Mouse (Mus musculus) liver, embryonic 15.5 days (tissue): ENCODE measurements around the gene Lipa. TPM values are rescaled to one million over a fixed set of nuclear protein-coding genes. Genes with fewer than 3 reads are reported as not detected.

Experiments used
- ATAC-seq: fragments of 200-750 bp; cut with Nextera tagmentation; 2 replicates; pipeline ENCODE4 v1.8.0; 2017; ENCODE audit warnings: moderate number of reproducible peaks, mild to moderate bottlenecking, moderate library complexity; ENCODE audit not compliant: insufficient read depth
- H3K27ac ChIP-seq: fragments of 300-500 bp; sonication (generic); replicated peaks from 2 replicates; pipeline ENCODE4 v1.5.1; 2015; ENCODE audit warnings: mild to moderate bottlenecking, inconsistent platforms
- H3K27me3 ChIP-seq: fragments of 300-500 bp; sonication (generic); 2 replicates; pipeline ENCODE4 v1.6.1; 2015; ENCODE audit warnings: mild to moderate bottlenecking, inconsistent platforms
- H3K36me3 ChIP-seq: fragments of 300-500 bp; sonication (generic); replicated peaks from 2 replicates; pipeline ENCODE4 v1.6.1; 2015; ENCODE audit warnings: moderate library complexity, mild to moderate bottlenecking, inconsistent platforms
- H3K4me1 ChIP-seq: fragments of 300-500 bp; sonication (generic); replicated peaks from 2 replicates; pipeline ENCODE4 v1.6.1; 2015; ENCODE audit warnings: inconsistent platforms
- H3K4me2 ChIP-seq: fragments of 300-500 bp; sonication (generic); 2 replicates; pipeline ENCODE4 v1.6.1; 2015; ENCODE audit warnings: moderate library complexity, mild to moderate bottlenecking, inconsistent platforms
- H3K4me3 ChIP-seq: fragments of 300-500 bp; sonication (generic); replicated peaks from 2 replicates; pipeline ENCODE4 v1.5.1; 2015; ENCODE audit warnings: mild to moderate bottlenecking, inconsistent platforms
- H3K9ac ChIP-seq: fragments of 300-500 bp; sonication (generic); 2 replicates; pipeline ENCODE4 v1.6.1; 2015; ENCODE audit warnings: moderate library complexity, mild to moderate bottlenecking, inconsistent platforms
- H3K9me3 ChIP-seq: fragments of 300-500 bp; sonication (generic); replicated peaks from 2 replicates; pipeline ENCODE4 v1.6.1; 2016; ENCODE audit warnings: inconsistent platforms
- WGBS: fragments of 180-500 bp; shearing (Covaris S2); methylation state at CpG from one replicate; pipeline ENCODE4 v1.1.7; 2015; ENCODE audit warnings: mixed read lengths; ENCODE audit not compliant: insufficient replicate concordance; 5-methylcytosine and 5-hydroxymethylcytosine counted together
- polyA plus RNA-seq: library from polyadenylated mRNA; unstranded; fragments of >200 nt; fragmentation: Nextera tagmentation; extraction: Ambion mirVana; gene quantifications from 2 replicates; pipeline ENCODE4 v1.2.1, GENCODE M21; 2015

Lipa gene
- polyA plus RNA-seq, 1 experiment from 2014 or later: 49.8 TPM

DNA sequence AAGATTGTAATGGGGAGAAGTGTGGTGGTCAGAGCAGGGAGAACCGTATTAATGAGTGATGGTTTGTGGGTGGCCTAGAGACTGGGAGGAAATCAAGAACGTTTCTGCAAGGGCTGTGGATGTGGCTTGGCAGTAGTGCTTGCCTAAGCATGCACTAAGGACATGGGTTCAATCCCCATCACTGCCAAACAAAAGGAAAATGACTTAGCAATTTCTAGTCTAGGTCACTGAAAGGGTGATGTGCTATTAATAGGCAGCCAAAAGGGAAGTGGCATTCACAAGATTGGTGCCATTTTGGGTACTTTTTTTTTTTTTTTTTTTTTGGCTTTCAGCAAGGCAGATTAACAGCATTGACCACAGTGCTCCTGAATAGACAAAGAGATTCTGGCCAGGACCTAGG, 5.9 kb downstream of the Lipa start:
- Histone ChIP-seq H3K4me2 (no peak overlapping the region), H3K9ac (no peak overlapping the region), H3K36me3 (peaks cover 12% of the 10 kb centered on the region; the same call in 1 of the 2 replicates), H3K4me3 (no peak overlapping the region), H3K27me3 (no peaks in the 10 kb centered on the region), H3K9me3 (no peaks in the 10 kb centered on the region), H3K4me1 (peaks cover 23% of the 10 kb centered on the region), H3K27ac (no peak overlapping the region)
- WGBS: 32% methylated on average over 2 of the region's 2 CpGs
- ATAC-seq: no peak

DNA sequence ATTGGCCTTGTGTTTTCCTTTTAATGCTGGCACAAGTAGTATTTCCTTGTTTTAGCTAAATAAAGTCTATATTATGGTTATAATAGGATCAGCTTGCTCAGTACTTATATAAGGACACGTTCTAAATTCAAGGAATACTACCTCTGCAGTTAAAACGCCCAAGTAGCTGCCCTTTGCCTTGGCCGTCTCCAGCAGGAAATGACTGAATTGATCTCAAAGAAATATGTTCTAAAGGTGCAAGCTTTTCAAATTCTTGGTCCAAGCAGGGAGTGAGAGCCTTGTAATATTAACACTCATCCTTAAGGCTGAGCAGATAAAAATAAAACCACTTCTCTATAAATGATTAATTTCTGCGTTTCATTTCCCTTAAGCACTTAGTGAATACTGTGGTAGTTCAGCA, 7.2 kb downstream of the Lipa start:
- no peak overlapping the region for H3K27ac ChIP-seq
- no peaks in the 10 kb centered on the region for H3K27me3 ChIP-seq
- peaks cover 12% of the 10 kb centered on the region; the same call in 1 of the 2 replicates for H3K36me3 ChIP-seq
- H3K9ac ChIP-seq: no peak overlapping the region
- no peak overlapping the region for H3K4me3 ChIP-seq
- no peak overlapping the region for H3K4me2 ChIP-seq
- 59% methylated on average over 4 of the region's 4 CpGs for WGBS
- no peak for ATAC-seq
- peaks cover 23% of the 10 kb centered on the region for H3K4me1 ChIP-seq
- no peaks in the 10 kb centered on the region for H3K9me3 ChIP-seq

DNA sequence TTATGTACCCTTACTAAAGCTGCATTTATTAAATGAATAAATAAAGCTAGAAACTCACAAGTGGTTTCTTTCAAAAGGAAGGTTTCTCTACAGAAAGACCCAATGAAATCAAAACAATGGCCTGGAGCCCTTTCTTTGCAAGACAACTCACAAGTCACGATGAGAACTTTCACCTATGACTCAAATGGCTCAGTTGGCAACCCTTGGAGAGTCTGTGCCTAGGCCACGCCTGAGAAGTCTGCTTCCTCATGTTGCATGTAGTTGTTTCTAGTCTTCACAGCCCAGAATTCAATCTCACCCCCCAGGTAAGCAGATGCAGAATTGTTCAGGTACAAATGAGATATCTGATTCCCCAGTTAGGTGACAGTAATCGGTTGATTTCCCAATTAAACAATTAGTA, 7.6 kb downstream of the Lipa start:
- WGBS: 68% methylated on average over 3 of the region's 3 CpGs
- no peaks in the 10 kb centered on the region for H3K9me3 ChIP-seq
- peaks cover 12% of the 10 kb centered on the region; the same call in 1 of the 2 replicates for H3K36me3 ChIP-seq
- H3K4me1 ChIP-seq: peaks cover 23% of the 10 kb centered on the region
- H3K27me3 ChIP-seq: no peaks in the 10 kb centered on the region
- H3K27ac ChIP-seq: no peak overlapping the region
- no peak for ATAC-seq
- H3K9ac ChIP-seq: no peak overlapping the region
- no peak overlapping the region for H3K4me3 ChIP-seq
- no peak overlapping the region for H3K4me2 ChIP-seq

DNA sequence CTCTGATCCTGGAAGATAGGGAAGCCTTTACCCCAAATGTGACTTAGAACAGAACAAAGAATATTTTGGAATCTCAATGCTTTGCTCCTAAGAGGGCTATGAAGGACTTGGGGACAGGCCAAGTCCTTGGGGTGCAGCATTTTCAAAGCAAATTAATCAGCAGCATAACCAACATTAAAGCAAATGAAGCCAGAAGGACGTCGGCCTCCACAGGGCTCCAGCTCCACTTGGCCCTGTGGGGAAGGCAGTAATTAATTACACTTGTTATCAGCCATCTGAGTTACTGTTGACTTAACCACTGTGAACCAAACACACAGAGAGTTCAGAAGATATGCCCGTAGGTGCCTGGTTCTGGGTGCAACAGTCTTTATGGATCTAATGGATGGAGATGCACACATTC, 8.5 kb downstream of the Lipa start:
- Histone ChIP-seq H3K9me3 (no peaks in the 10 kb centered on the region), H3K9ac (no peak overlapping the region), H3K36me3 (peaks cover 12% of the 10 kb centered on the region; the same call in 1 of the 2 replicates), H3K4me3 (no peak overlapping the region), H3K4me2 (no peak overlapping the region), H3K27ac (no peak overlapping the region), H3K4me1 (peaks cover 23% of the 10 kb centered on the region), H3K27me3 (no peaks in the 10 kb centered on the region)
- WGBS: 59% methylated on average over 3 of the region's 3 CpGs
- no peak for ATAC-seq

DNA sequence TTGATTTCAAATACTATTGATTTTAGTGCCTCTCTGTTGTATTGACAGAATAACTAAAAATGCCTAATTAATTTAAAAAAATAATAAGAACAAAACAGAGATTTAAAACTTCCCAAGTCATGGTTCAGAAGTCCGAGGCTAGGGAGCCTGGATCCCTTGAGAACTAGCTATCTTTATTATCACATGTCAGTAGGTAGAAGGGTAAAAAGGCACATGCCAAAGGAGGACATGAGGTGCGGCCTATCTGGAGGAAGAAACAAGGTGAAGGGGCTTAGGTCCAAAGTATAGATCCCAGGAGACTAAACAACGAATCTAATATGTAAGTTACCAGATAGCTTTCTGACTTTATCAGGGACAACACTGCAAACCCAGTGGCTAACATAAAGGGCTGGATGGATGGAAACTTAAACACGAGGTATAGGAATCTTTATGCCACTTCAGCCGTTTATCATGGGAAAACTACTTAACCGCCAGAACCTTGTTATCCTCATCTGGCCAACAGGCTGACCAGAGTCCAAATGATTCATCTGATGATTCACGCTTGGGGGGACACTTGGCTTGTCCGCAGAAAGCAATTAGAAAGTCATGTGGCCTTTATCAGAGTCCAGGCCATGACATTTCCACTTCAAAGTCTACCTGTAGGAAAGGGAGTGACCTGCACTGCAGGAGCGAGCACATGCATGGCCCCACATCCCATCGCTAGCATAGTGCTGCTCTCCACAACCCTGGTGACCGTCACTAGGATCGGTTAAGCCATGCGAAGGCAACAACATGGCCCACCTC, 9.3 kb downstream of the Lipa start:
- Histone ChIP-seq H3K9me3 (no peaks in the 10 kb centered on the region), H3K36me3 (peaks cover 8% of the 10 kb centered on the region; the same call in 1 of the 2 replicates), H3K27me3 (no peaks in the 10 kb centered on the region), H3K27ac (no peak overlapping the region), H3K4me2 (no peak overlapping the region), H3K9ac (no peak overlapping the region), H3K4me1 (peaks cover 23% of the 10 kb centered on the region), H3K4me3 (no peak overlapping the region)
- 72% methylated on average over 13 of the region's 13 CpGs for WGBS
- ATAC-seq: no peak

DNA sequence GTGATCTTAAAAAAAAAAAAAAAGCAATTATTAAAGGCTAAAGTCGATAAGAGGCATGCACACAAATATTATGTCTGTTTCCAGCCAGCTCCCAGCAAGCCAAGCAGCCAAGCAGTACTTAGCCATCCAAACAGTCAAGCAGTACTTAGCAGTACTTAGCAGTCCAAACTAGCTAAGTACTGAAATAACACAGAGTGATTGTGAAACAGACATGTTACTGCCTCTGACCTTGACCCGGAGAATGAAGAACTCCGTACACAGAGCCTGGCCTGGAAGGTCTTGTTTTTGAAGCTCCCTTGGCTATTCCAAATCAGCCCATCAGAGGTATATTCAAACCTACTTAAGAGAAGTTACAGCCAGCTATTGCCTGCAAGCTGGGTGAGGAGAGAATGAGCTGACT, 10.1 kb downstream of the Lipa start:
- no peaks in the 10 kb centered on the region for H3K27me3 ChIP-seq
- H3K4me3 ChIP-seq: no peak overlapping the region
- no peak overlapping the region for H3K4me2 ChIP-seq
- H3K27ac ChIP-seq: no peak overlapping the region
- H3K4me1 ChIP-seq: peaks cover 23% of the 10 kb centered on the region
- H3K36me3 ChIP-seq: peaks cover 8% of the 10 kb centered on the region; the same call in 1 of the 2 replicates
- 58% methylated on average over 3 of the region's 3 CpGs for WGBS
- ATAC-seq: peak; percentile 61; the same call in 1 of the 2 replicates
- no peak overlapping the region for H3K9ac ChIP-seq
- H3K9me3 ChIP-seq: no peaks in the 10 kb centered on the region

DNA sequence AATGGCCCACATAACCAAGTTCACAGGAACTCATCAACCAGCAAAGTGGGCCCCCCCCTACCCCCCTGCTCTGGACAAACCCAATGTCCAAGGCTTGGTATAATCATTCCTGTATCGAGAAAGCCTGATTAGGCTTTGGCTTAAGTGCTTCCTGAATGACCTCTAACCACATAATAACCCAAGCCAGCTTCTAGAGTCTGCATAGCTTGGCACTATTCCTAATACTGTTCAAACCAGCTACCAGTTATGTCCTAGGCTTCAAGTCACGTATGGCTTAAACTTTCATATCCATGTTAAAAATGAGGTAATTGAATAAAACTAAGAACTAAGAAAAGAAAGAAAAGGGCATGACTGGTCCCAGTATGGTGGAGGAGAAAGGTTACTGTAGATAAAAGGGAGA, 10.9 kb downstream of the Lipa start:
- 0 out of 2 replicates have a peak, but pooled peaks cover 8% of the 10 kb centered on the region for H3K36me3 ChIP-seq
- 73% methylated on average over 2 of the region's 2 CpGs for WGBS
- H3K4me1 ChIP-seq: peaks cover 23% of the 10 kb centered on the region
- no peak overlapping the region for H3K27ac ChIP-seq
- no peak overlapping the region for H3K4me2 ChIP-seq
- ATAC-seq: no peak
- no peaks in the 10 kb centered on the region for H3K9me3 ChIP-seq
- no peak overlapping the region for H3K9ac ChIP-seq
- no peak overlapping the region for H3K4me3 ChIP-seq
- no peaks in the 10 kb centered on the region for H3K27me3 ChIP-seq

DNA sequence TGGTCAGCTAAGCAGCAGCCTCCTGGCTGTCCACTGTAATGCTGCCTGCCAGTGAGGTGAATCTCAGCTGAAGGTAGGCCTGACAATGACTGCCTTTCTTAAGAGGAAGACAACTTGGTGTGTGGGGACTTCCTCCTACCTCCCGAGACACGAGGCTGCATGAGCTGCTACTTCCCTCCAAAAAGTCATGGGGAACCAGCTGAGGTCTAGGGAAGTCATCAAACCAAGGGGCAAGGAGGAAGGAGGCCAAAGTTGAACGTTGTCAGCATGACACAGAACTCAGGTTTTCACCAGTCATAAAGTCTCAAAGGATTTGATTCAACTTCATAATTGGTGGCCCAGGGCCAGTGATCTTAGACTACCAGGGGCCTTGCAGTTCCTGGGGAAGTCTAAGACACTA, 11.6 kb downstream of the Lipa start:
- Histone ChIP-seq H3K27ac (no peak overlapping the region), H3K4me3 (no peak overlapping the region), H3K4me2 (no peak overlapping the region), H3K4me1 (peaks cover 23% of the 10 kb centered on the region), H3K27me3 (no peaks in the 10 kb centered on the region), H3K36me3 (peaks cover 5% of the 10 kb centered on the region; the same call in 1 of the 2 replicates), H3K9ac (no peak overlapping the region), H3K9me3 (no peaks in the 10 kb centered on the region)
- 22% methylated on average over 3 of the region's 3 CpGs for WGBS
- no peak for ATAC-seq

DNA sequence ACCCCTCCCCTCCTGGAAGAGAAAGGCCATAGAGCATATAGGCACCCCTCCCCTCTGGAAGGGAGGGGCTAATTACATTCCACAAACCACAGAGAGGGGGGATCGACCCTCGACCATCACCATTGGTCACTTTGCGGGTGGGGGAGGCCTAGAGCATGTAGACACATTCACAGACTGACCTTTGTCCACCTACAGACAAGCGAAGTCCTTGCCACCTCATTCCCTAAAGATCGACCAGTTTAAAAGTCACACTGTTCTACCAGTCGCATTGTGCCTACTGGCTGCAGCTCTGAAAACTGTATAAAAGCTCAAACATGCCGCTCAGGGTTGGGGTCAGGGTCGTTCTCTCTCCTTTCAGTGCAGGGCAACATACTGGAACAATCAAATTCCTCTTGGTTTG, 15.7 kb downstream of the Lipa start:
- peak; percentile 85 for ATAC-seq
- Histone ChIP-seq H3K9ac (no peak overlapping the region), H3K27me3 (no peaks in the 10 kb centered on the region), H3K4me3 (no peak overlapping the region), H3K4me1 (peaks cover 7% of the 10 kb centered on the region), H3K4me2 (no peak overlapping the region), H3K9me3 (no peaks in the 10 kb centered on the region), H3K27ac (peak overlapping the region; percentile 33; the same call in 1 of the 2 replicates), H3K36me3 (peaks cover 16% of the 10 kb centered on the region)
- WGBS: 59% methylated on average over 8 of the region's 8 CpGs

DNA sequence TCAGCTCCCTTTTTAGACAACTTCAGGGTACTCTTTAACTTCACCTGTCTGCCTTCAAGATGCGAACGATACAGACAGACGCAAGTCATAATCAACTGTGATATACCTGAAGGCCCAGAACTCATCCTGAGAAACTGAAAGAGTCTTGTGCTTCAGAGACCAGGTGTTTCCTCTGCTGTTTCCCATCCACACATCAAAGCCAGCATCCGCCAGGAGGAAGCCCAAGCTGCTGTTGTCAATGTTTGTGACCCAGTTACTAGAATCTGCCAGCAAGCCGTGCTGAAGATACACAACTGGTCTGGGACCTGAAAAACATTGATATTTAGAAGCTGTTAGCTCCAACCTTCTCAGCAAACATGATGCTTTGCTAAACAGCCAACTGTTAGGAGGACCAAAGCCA, 16.6 kb downstream of the Lipa start:
- no peak for ATAC-seq
- no peak overlapping the region for H3K27ac ChIP-seq
- 72% methylated on average over 5 of the region's 5 CpGs for WGBS

DNA sequence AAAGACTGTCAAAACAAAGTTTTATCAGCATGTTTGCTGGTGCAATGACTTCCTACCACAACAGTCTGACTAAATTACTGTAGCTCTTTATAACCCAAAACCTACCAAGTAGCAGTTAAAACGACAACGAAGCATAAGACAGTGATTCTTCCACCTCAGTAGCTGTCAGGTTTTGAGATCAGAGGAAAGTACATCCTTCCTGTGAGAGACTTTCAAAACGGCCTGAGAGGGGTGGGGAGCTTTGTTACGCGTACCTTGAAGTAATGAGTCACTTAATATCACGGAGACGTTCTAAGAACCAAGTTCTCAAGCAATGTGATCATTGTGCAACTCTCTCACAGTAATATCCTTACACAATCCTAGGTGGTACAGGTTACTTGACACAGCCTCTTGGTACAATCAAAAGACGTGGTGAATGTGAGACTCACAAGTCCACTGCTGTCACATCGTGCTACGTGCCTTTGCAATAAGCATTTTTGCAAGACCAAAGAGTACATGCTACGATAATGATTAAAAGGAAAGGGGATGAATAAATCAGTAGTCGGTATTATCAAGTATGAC, 22.0 kb downstream of the Lipa start:
- Histone ChIP-seq H3K36me3 (peaks cover 25% of the 10 kb centered on the region), H3K4me3 (no peak overlapping the region), H3K9me3 (no peaks in the 10 kb centered on the region), H3K27me3 (no peaks in the 10 kb centered on the region), H3K4me1 (no peaks in the 10 kb centered on the region), H3K27ac (no peak overlapping the region), H3K9ac (no peak overlapping the region), H3K4me2 (no peak overlapping the region)
- WGBS: 66% methylated on average over 12 of the region's 12 CpGs
- no peak for ATAC-seq

More for the DNA sequence above, 16.6 kb downstream of the Lipa start:
- H3K4me3 ChIP-seq: no peak overlapping the region
- no peaks in the 10 kb centered on the region for H3K27me3 ChIP-seq
- no peak overlapping the region for H3K4me2 ChIP-seq
- H3K9me3 ChIP-seq: no peaks in the 10 kb centered on the region
- no peak overlapping the region for H3K9ac ChIP-seq
- H3K4me1 ChIP-seq: no peaks in the 10 kb centered on the region; the same call in 1 of the 2 replicates
- peaks cover 22% of the 10 kb centered on the region for H3K36me3 ChIP-seq
